Mouse (Mus musculus) hindbrain, embryonic 16.5 days (tissue): ENCODE measurements around the gene Olfr201. TPM values are rescaled to one million over a fixed set of nuclear protein-coding genes. Genes with fewer than 3 reads are reported as not detected.
"Not testable (repeated sequence)": the region's sequence is repeated elsewhere in the genome, so short reads cannot be mapped to it uniquely, and the experiment has no call there.

ENCODE experiments used
- ATAC-seq: fragments of 200-750 bp; cut with Nextera tagmentation; 2 replicates; pipeline ENCODE4 v1.8.0; 2017; ENCODE audit warnings: moderate TSS enrichment, moderate library complexity
- H3K27ac ChIP-seq: fragments of 300-500 bp; sonication (generic); 2 replicates; pipeline ENCODE4 v1.5.1; 2014; ENCODE audit warnings: low read depth, mild to moderate bottlenecking, control low read depth, low read length, moderate library complexity
- H3K27me3 ChIP-seq: fragments of 300-500 bp; sonication (generic); replicated peaks from 2 replicates; pipeline ENCODE4 v1.6.1; 2014; ENCODE audit warnings: low read length; ENCODE audit not compliant: control insufficient read depth, insufficient read depth
- H3K36me3 ChIP-seq: fragments of 300-500 bp; sonication (generic); 2 replicates; pipeline ENCODE4 v1.6.1; 2014; ENCODE audit warnings: mild to moderate bottlenecking, low read length, moderate library complexity, mixed read lengths; ENCODE audit not compliant: control insufficient read depth, insufficient read depth
- H3K4me1 ChIP-seq: fragments of 300-500 bp; sonication (generic); 2 replicates; pipeline ENCODE4 v1.6.1; 2014; ENCODE audit warnings: low read depth, low read length; ENCODE audit not compliant: control insufficient read depth, insufficient read depth
- H3K4me2 ChIP-seq: fragments of 300-500 bp; sonication (generic); 2 replicates; pipeline ENCODE4 v1.6.1; 2014; ENCODE audit warnings: mild to moderate bottlenecking, low read length, control low read depth, moderate library complexity
- H3K4me3 ChIP-seq: fragments of 300-500 bp; sonication (generic); 2 replicates; pipeline ENCODE4 v1.5.1; 2014; ENCODE audit warnings: mild to moderate bottlenecking, low read length, control low read depth, moderate library complexity
- H3K9ac ChIP-seq: fragments of 300-500 bp; sonication (generic); 2 replicates; pipeline ENCODE4 v1.6.1; 2014; ENCODE audit warnings: low read depth, mild to moderate bottlenecking, control low read depth, low read length, moderate library complexity
- H3K9me3 ChIP-seq: fragments of 300-500 bp; sonication (generic); 2 replicates; pipeline ENCODE4 v1.6.1; 2014; ENCODE audit warnings: mild to moderate bottlenecking, low read length, moderate library complexity; ENCODE audit not compliant: control insufficient read depth
- WGBS: fragments of 180-500 bp; shearing (Covaris S2); extraction: QIAGEN DNeasy Blood & Tissue Kit; methylation state at CpG from one replicate; pipeline ENCODE4 v1.1.7; 2014; 5-methylcytosine and 5-hydroxymethylcytosine counted together
- polyA plus RNA-seq: library from polyadenylated mRNA; unstranded; fragments of >200 nt; fragmentation: Nextera tagmentation; extraction: Ambion mirVana; gene quantifications from 2 replicates; pipeline ENCODE4 v1.2.1, GENCODE M21; 2015

Olfr201 gene
- polyA plus RNA-seq = not detected in 2 replicates

- H3K9ac ChIP-seq, H3K4me3 ChIP-seq, ATAC-seq, H3K4me1 ChIP-seq, H3K36me3 ChIP-seq, H3K4me2 ChIP-seq, H3K9me3 ChIP-seq, H3K27me3 ChIP-seq, H3K27ac ChIP-seq: not testable (repeated sequence)
- 87% methylated on average over 4 of the region's 4 CpGs for WGBS
These were observed at the start of gene Olfr201 for GRCm38 (mm10) chr16:59272532-59272931. TSS of gene Olfr201 (minus strand) at chr16:59272632.

GRCm38 (mm10) chr16:59318148-59318547 lies 45.7 kb upstream of the Olfr201 start, which contains the start of gene Olfr204:
TSS of gene Olfr204 (minus strand) at chr16:59318248.
- H3K4me1 ChIP-seq = no peaks in the 10 kb centered on the region
- no peaks in the 10 kb centered on the region for H3K9me3 ChIP-seq
- no peaks in the 10 kb centered on the region for H3K36me3 ChIP-seq
- H3K27me3 ChIP-seq = no peaks in the 10 kb centered on the region
- no peak within 1 kb of the TSS for H3K4me3 ChIP-seq
- ATAC-seq = no peak
- no peak within 1 kb of the TSS for H3K27ac ChIP-seq
- H3K9ac ChIP-seq = no peak within 1 kb of the TSS
- H3K4me2 ChIP-seq = no peak within 1 kb of the TSS

GRCm38 (mm10) chr16:59298581-59298980 lies 26.1 kb upstream of the Olfr201 start, which contains the start of gene Olfr203:
TSS of gene Olfr203 (plus strand) at chr16:59298881.
- no peak within 1 kb of the TSS for H3K4me2 ChIP-seq
- no peaks in the 10 kb centered on the region for H3K36me3 ChIP-seq
- H3K27ac ChIP-seq = no peak within 1 kb of the TSS
- H3K4me3 ChIP-seq = no peak within 1 kb of the TSS
- H3K9ac ChIP-seq = no peak within 1 kb of the TSS
- WGBS = 85% methylated on average over 2 of the region's 2 CpGs
- H3K4me1 ChIP-seq = no peaks in the 10 kb centered on the region
- no peaks in the 10 kb centered on the region for H3K27me3 ChIP-seq
- no peak for ATAC-seq
- H3K9me3 ChIP-seq = no peaks in the 10 kb centered on the region

DNA sequence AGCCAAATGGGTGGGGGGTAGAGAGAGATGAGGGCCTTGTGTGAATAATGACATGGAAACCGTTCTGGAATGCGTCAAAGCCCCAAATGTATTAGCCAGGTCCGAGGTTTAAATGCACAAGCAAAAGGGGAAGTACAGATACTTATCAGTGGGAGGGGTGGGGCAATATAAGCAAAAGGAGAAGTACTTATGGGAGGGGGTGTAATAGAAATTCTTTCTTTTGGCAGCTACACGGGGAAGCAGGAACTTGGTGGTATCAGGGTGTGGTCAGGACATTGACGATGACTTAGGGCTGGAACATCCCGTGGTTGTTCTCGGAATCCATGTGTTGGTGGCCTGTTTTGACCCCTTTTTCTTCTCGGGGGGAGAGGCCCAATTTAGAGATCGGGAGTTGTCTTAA lies 15.1 kb upstream of the Olfr201 start:
- 87% methylated on average over 9 of the region's 9 CpGs for WGBS
- H3K9ac ChIP-seq, H3K4me2 ChIP-seq, ATAC-seq, H3K4me3 ChIP-seq, H3K27ac ChIP-seq, H3K36me3 ChIP-seq, H3K27me3 ChIP-seq, H3K9me3 ChIP-seq, H3K4me1 ChIP-seq: not testable (repeated sequence)

DNA sequence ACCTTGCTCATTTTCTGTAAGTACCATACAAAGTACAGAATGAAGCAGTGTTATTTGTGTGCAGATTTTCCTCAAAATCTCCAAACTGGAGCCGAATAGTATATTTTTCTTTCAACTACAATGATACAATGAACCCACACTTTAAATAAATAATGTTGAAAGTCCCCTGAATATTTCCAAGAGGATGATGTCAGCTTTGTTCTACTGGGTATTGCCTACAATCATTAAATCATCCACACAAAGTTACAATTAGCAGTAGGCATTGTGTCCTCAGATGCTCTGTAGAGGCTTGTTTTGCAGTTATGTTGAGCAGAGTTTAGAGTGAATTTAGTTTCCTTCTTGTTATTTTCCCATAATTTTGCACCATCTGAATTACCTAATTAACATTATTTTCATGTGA lies 14.3 kb upstream of the Olfr201 start, which contains the start of gene Olfr202:
TSS of gene Olfr202 (minus strand) at position 101 of the 400 bp plus-strand sequence.
- WGBS = 97% methylated on average over 1 of the region's 1 CpGs
- Histone ChIP-seq H3K4me1 (no peaks in the 10 kb centered on the region), H3K27ac (no peak within 1 kb of the TSS), H3K36me3 (no peaks in the 10 kb centered on the region), H3K4me3 (no peak within 1 kb of the TSS), H3K27me3 (no peaks in the 10 kb centered on the region), H3K9me3 (no peaks in the 10 kb centered on the region), H3K9ac (no peak within 1 kb of the TSS), H3K4me2 (no peak within 1 kb of the TSS)
- no peak for ATAC-seq

- Histone ChIP-seq H3K27ac (no peak overlapping the region), H3K27me3 (no peaks in the 10 kb centered on the region), H3K9me3 (no peaks in the 10 kb centered on the region), H3K4me3 (no peak overlapping the region), H3K36me3 (no peaks in the 10 kb centered on the region), H3K4me1 (no peaks in the 10 kb centered on the region), H3K4me2 (no peak overlapping the region), H3K9ac (no peak overlapping the region)
- no peak for ATAC-seq
- WGBS = 80% methylated on average over 1 of the region's 1 CpGs
These were observed 11.0 kb upstream of the Olfr201 start for GRCm38 (mm10) chr16:59283476-59283875.

DNA sequence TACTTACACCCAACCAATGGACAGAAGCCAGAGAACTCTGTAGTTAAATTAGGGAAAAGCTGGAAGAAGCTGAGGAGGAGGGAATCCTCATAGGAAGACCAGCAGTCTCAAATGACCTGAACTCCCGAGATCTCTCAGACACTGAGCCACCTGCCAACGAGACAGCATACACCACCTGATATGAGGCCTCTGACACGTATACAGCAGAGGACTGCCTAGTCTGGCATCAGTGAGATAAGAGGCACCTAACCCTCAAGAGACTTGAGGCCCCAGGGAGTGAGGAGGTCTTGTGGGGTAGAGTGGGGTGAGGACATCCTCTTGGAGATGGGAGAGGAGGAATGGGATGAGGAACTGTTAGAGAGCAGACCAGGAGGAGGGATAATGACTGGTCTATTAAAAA lies 8.1 kb upstream of the Olfr201 start:
- Histone ChIP-seq H3K27me3 (no peaks in the 10 kb centered on the region), H3K9ac (no peak overlapping the region), H3K9me3 (no peaks in the 10 kb centered on the region), H3K4me3 (no peak overlapping the region), H3K4me1 (no peaks in the 10 kb centered on the region), H3K36me3 (no peaks in the 10 kb centered on the region), H3K4me2 (no peak overlapping the region), H3K27ac (no peak overlapping the region)
- 81% methylated on average over 3 of the region's 3 CpGs for WGBS
- ATAC-seq = no peak

GRCm38 (mm10) chr16:59269097-59269496 lies 3.3 kb downstream of the Olfr201 start:
- WGBS = 84% methylated on average over 4 of the region's 4 CpGs
- ATAC-seq = not testable (repeated sequence)

DNA sequence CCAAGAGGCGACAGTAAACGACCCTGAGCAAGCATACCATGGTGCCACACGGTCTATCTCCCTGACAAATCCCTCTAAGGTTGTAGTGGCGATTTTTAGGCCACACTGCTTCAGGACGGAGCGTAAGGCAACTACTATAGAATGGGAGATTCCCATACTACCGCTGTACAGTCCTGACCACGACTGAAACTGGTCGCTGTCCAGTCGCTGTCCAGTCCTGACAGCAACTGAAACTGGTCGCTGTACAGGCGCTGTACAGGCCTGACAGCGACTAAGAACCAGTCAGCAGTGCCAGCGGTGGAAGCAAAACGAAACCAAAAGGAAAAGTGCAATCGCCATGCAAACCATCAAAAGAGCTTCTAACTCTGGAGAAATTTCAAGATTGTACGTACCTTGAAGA lies 22.7 kb downstream of the Olfr201 start:
- H3K9ac ChIP-seq = no peak overlapping the region
- 91% methylated on average over 17 of the region's 17 CpGs for WGBS
- no peak overlapping the region for H3K4me2 ChIP-seq
- no peak overlapping the region for H3K4me3 ChIP-seq
- no peak overlapping the region for H3K27ac ChIP-seq
- no peaks in the 10 kb centered on the region for H3K27me3 ChIP-seq
- ATAC-seq = no peak
- H3K36me3 ChIP-seq = no peaks in the 10 kb centered on the region
- peaks cover 4% of the 10 kb centered on the region; the same call in 1 of the 2 replicates for H3K9me3 ChIP-seq
- no peaks in the 10 kb centered on the region for H3K4me1 ChIP-seq

More at GRCm38 (mm10) chr16:59269097-59269496, 3.3 kb downstream of the Olfr201 start:
- H3K27me3 ChIP-seq, H3K9ac ChIP-seq, H3K9me3 ChIP-seq, H3K4me2 ChIP-seq, H3K4me1 ChIP-seq, H3K4me3 ChIP-seq, H3K27ac ChIP-seq, H3K36me3 ChIP-seq: not testable (repeated sequence)

GRCm38 (mm10) chr16:59219667-59220066 lies 52.8 kb downstream of the Olfr201 start, which contains the start of gene Olfr199:
TSS of gene Olfr199 (minus strand) at chr16:59219767.
- H3K4me3 ChIP-seq, H3K4me1 ChIP-seq, H3K27me3 ChIP-seq, H3K9ac ChIP-seq, H3K36me3 ChIP-seq, H3K9me3 ChIP-seq, H3K27ac ChIP-seq, H3K4me2 ChIP-seq, ATAC-seq: not testable (repeated sequence)
- 81% methylated on average over 1 of the region's 1 CpGs for WGBS
